Comparison of ENCODE assay signal across 8 mouse cellular contexts in the genomic region with DNA sequence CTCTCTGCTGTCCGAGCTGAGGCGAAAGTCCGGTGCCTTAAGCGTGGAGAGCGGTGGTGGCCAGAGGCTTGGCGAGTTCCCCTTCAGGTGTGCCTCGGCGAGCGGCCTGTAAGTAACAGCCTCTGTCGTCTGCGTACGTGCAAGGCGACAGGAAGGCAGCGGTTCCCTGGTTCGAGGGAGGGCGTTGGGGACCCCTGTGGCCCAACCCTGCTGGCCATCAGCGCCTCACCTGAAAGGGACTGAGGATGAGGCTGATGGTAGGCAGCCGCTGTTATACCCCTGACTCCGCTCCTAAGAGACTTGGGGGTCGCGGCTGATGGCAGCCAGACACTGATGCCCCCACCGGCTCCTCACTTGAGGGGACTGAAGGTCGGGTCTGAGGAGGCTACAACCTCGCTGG. TPM values are rescaled to one million over a fixed set of nuclear protein-coding genes. Genes with fewer than 3 reads are reported as not detected.
DNase-seq lines count a peak whose midpoint lies in the region; ATAC-seq lines count a peak whose summit lies in the region.
"Not testable (repeated sequence)": the region's sequence is repeated elsewhere in the genome, so short reads cannot be mapped to it uniquely, and the experiment has no call there.

No protein-coding gene starts in this region.

- WGBS in embryonic facial prominence, embryonic 11.5 days, result 1% methylated on average over 15 of the region's 24 CpGs
- 1% methylated on average over 23 of the region's 24 CpGs for WGBS in heart, embryonic 10.5 days
- 2% methylated on average over 20 of the region's 24 CpGs for whole genome bisulfite sequencing in liver, embryonic 11.5 days
- under 1% methylated on average over 19 of the region's 24 CpGs for WGBS in midbrain, embryonic 16.5 days

- not testable (repeated sequence) for H3K4me1 ChIP-seq in embryonic facial prominence, embryonic 11.5 days (ENCODE audit: control insufficient read depth, insufficient read depth, low read length); heart, embryonic 10.5 days; liver, embryonic 11.5 days (replicated peaks; ENCODE audit: control insufficient read depth, insufficient read depth, low read length)
- peaks cover 10% of the 10 kb centered on the region for H3K4me1 ChIP-seq in midbrain, embryonic 16.5 days (ENCODE audit: control insufficient read depth, insufficient read depth, low read length)

- H3K4me3 ChIP-seq in embryonic facial prominence, embryonic 11.5 days (ENCODE audit: low read depth, low read length), result peak overlapping the region; percentile 45
- peak overlapping the region; percentile 66 for H3K4me3 ChIP-seq in heart, embryonic 10.5 days
- H3K4me3 ChIP-seq in liver, embryonic 11.5 days (ENCODE audit: low read depth, low read length), result peak overlapping the region; percentile 68
- peak overlapping the region; percentile 60 for H3K4me3 ChIP-seq in midbrain, embryonic 16.5 days (ENCODE audit: low read depth, low read length)

- not testable (repeated sequence) for H3K27me3 ChIP-seq in embryonic facial prominence, embryonic 11.5 days (ENCODE audit: control insufficient read depth, insufficient read depth, low read length); heart, embryonic 10.5 days (ENCODE audit: insufficient read depth, poor library complexity, severe bottlenecking); liver, embryonic 11.5 days (replicated peaks; ENCODE audit: control insufficient read depth, insufficient read depth, low read length); midbrain, embryonic 16.5 days (ENCODE audit: control insufficient read depth, insufficient read depth, low read depth, low read length)

- H3K9ac ChIP-seq in embryonic facial prominence, embryonic 11.5 days (replicated peaks; ENCODE audit: low read length), result peak overlapping the region; percentile 51
- peak overlapping the region; percentile 75 for H3K9ac ChIP-seq in liver, embryonic 11.5 days (ENCODE audit: low read depth, low read length)
- H3K9ac ChIP-seq in midbrain, embryonic 16.5 days (ENCODE audit: low read depth, low read length), result peak overlapping the region; percentile 80

- not testable (repeated sequence) for ATAC-seq in embryonic facial prominence, embryonic 11.5 days (replicated peaks; ENCODE audit: insufficient number of reproducible peaks, low FRiP score, low TSS enrichment, low read depth); liver, embryonic 11.5 days (replicated peaks; ENCODE audit: low FRiP score); midbrain, embryonic 16.5 days

- H3K9me3 ChIP-seq in embryonic facial prominence, embryonic 11.5 days (replicated peaks; ENCODE audit: control insufficient read depth, low read length); heart, embryonic 10.5 days; liver, embryonic 11.5 days (ENCODE audit: control insufficient read depth, low read length); midbrain, embryonic 16.5 days (replicated peaks; ENCODE audit: control insufficient read depth, low read length, poor library complexity, severe bottlenecking): not testable (repeated sequence)

- not testable (repeated sequence) for H3K27ac ChIP-seq in embryonic facial prominence, embryonic 11.5 days (replicated peaks; ENCODE audit: low read depth, low read length); liver, embryonic 11.5 days (ENCODE audit: low read depth, low read length)
- H3K27ac ChIP-seq in heart, embryonic 10.5 days, result peak overlapping the region; percentile 76
- H3K27ac ChIP-seq in midbrain, embryonic 16.5 days (ENCODE audit: low read length), result peak overlapping the region; percentile 77

- DNase-seq in 3T3-L1 (ENCODE audit: low read depth, low spot score), result peak; percentile 15
- peak; percentile 31 for DNase-seq in adrenal gland, postnatal 14 days
- DNase-seq in embryonic facial prominence, embryonic 11.5 days (ENCODE audit: low spot score), result not testable (repeated sequence)
- DNase-seq in heart, embryonic 10.5 days (ENCODE audit: low spot score), result peak; percentile 76
- peak; percentile 43 for DNase-seq in kidney, adult 18-20 months
- peak; percentile 46 for DNase-seq in liver, embryonic 11.5 days (ENCODE audit: low spot score)
- DNase-seq in spleen, postnatal 36 days (ENCODE audit: low spot score in 2 of 2), result peak; percentile 2 to 19

- H3K36me3 ChIP-seq in embryonic facial prominence, embryonic 11.5 days (replicated peaks; ENCODE audit: control insufficient read depth, insufficient read depth, low read depth, low read length); heart, embryonic 10.5 days; liver, embryonic 11.5 days (ENCODE audit: control insufficient read depth, insufficient read depth, low read length); midbrain, embryonic 16.5 days (ENCODE audit: control insufficient read depth, insufficient read depth, low read length): not testable (repeated sequence)

- H3K4me2 ChIP-seq in embryonic facial prominence, embryonic 11.5 days (ENCODE audit: low read depth, low read length), result peak overlapping the region; percentile 68
- peak overlapping the region; percentile 76 for H3K4me2 ChIP-seq in liver, embryonic 11.5 days
- H3K4me2 ChIP-seq in midbrain, embryonic 16.5 days (ENCODE audit: low read length), result peak overlapping the region; percentile 62

RNA-seq across cellular contexts. Expression of a gene that starts 8.0 kb away (rescaled TPM):
- total RNA-seq in adrenal gland, postnatal 14 days (2021), result 0.15 TPM in 2 replicates
- polyA plus RNA-seq in embryonic facial prominence, embryonic 11.5 days (2014; fragmentation: Nextera tagmentation; extraction: Ambion mirVana), result 0.17 TPM in 1 of 2 replicates, not detected in the other
- polyA plus RNA-seq in heart, embryonic 10.5 days (2016; fragmentation: Nextera tagmentation; extraction: Ambion mirVana), result 0.05 and 0.21 TPM in 2 replicates
- polyA plus RNA-seq in liver, embryonic 11.5 days (2014; fragmentation: Nextera tagmentation; extraction: Ambion mirVana), result 0.16 and 0.42 TPM in 2 replicates
- polyA plus RNA-seq in midbrain, embryonic 16.5 days (2015; fragmentation: Nextera tagmentation; extraction: Ambion mirVana), result 0.62 TPM in 2 replicates

RNA-seq across cellular contexts. Expression of a gene that starts 47.6 kb away (rescaled TPM):
- total RNA-seq in adrenal gland, postnatal 14 days (2021), result 6.8 and 7.7 TPM in 2 replicates
- 3.0 and 5.1 TPM in 2 replicates for polyA plus RNA-seq in embryonic facial prominence, embryonic 11.5 days (2014; fragmentation: Nextera tagmentation; extraction: Ambion mirVana)
- polyA plus RNA-seq in heart, embryonic 10.5 days (2016; fragmentation: Nextera tagmentation; extraction: Ambion mirVana), result 8.8 and 12.2 TPM in 2 replicates
- 7.7 and 8.1 TPM in 2 replicates for polyA plus RNA-seq in liver, embryonic 11.5 days (2014; fragmentation: Nextera tagmentation; extraction: Ambion mirVana)
- polyA plus RNA-seq in midbrain, embryonic 16.5 days (2015; fragmentation: Nextera tagmentation; extraction: Ambion mirVana), result 15.9 and 17.5 TPM in 2 replicates

RNA-seq across cellular contexts. Expression of a gene that starts 47.6 kb away (rescaled TPM):
- 18.7 and 20.8 TPM in 2 replicates for total RNA-seq in adrenal gland, postnatal 14 days (2021)
- polyA plus RNA-seq in embryonic facial prominence, embryonic 11.5 days (2014; fragmentation: Nextera tagmentation; extraction: Ambion mirVana), result 6.3 and 7.3 TPM in 2 replicates
- 5.2 TPM in 2 replicates for polyA plus RNA-seq in heart, embryonic 10.5 days (2016; fragmentation: Nextera tagmentation; extraction: Ambion mirVana)
- 6.1 and 8.3 TPM in 2 replicates for polyA plus RNA-seq in liver, embryonic 11.5 days (2014; fragmentation: Nextera tagmentation; extraction: Ambion mirVana)
- 11.0 and 12.0 TPM in 2 replicates for polyA plus RNA-seq in midbrain, embryonic 16.5 days (2015; fragmentation: Nextera tagmentation; extraction: Ambion mirVana)

RNA-seq across cellular contexts. Expression of a gene that starts 55.3 kb away (rescaled TPM):
- 43.5 and 49.1 TPM in 2 replicates for total RNA-seq in adrenal gland, postnatal 14 days (2021)
- 1.4 and 1.7 TPM in 2 replicates for polyA plus RNA-seq in embryonic facial prominence, embryonic 11.5 days (2014; fragmentation: Nextera tagmentation; extraction: Ambion mirVana)
- 5.8 and 8.8 TPM in 2 replicates for polyA plus RNA-seq in heart, embryonic 10.5 days (2016; fragmentation: Nextera tagmentation; extraction: Ambion mirVana)
- 9.9 and 10.2 TPM in 2 replicates for polyA plus RNA-seq in liver, embryonic 11.5 days (2014; fragmentation: Nextera tagmentation; extraction: Ambion mirVana)
- polyA plus RNA-seq in midbrain, embryonic 16.5 days (2015; fragmentation: Nextera tagmentation; extraction: Ambion mirVana), result 4.1 and 5.2 TPM in 2 replicates
